Mouse (Mus musculus): ENCODE measurements around the gene Dab2ip. TPM values are rescaled to one million over a fixed set of nuclear protein-coding genes. Genes with fewer than 3 reads are reported as not detected.
A peak's percentile ranks its signal among the peaks of the same experiment; 100 is the strongest.

The Dab2ip gene
- total RNA-seq, 4 experiments from 2014 or later: 108 to 124 (median 115) TPM

GRCm38 (mm10) chr2:35680833-35681232 lies 122.8 kb downstream of the Dab2ip start:
- no peak for DNase-seq (ENCODE audit: low spot score in 2 of 2)

GRCm38 (mm10) chr2:35684005-35684404 lies 125.9 kb downstream of the Dab2ip start:
- no peak for DNase-seq (ENCODE audit: low spot score in 2 of 2)

- DNase-seq (ENCODE audit: low spot score in 2 of 2): no peak
These were observed 126.8 kb downstream of the Dab2ip start for GRCm38 (mm10) chr2:35684735-35685312.

- no peak for DNase-seq (ENCODE audit: low spot score in 2 of 2)
These were observed 128.0 kb downstream of the Dab2ip start for GRCm38 (mm10) chr2:35686104-35686503.

- DNase-seq (ENCODE audit: low spot score in 2 of 2): no peak
These were observed 129.5 kb downstream of the Dab2ip start for GRCm38 (mm10) chr2:35687557-35688070.

- DNase-seq (ENCODE audit: low spot score in 2 of 2): peak in 1 of 2 experiments; percentile 62
These were observed 130.1 kb downstream of the Dab2ip start for GRCm38 (mm10) chr2:35688121-35688520.

- no peak for DNase-seq (ENCODE audit: low spot score in 2 of 2)
These were observed 130.5 kb downstream of the Dab2ip start for GRCm38 (mm10) chr2:35688581-35688980.

- no peak for DNase-seq (ENCODE audit: low spot score in 2 of 2)
These were observed 131.8 kb downstream of the Dab2ip start for GRCm38 (mm10) chr2:35689881-35690280.

- DNase-seq (ENCODE audit: low spot score in 2 of 2): peak in 1 of 2 experiments; percentile 58
These were observed 133.4 kb downstream of the Dab2ip start for GRCm38 (mm10) chr2:35691257-35692049.

- DNase-seq (ENCODE audit: low spot score in 2 of 2): no peak
These were observed 134.3 kb downstream of the Dab2ip start for GRCm38 (mm10) chr2:35692272-35692900.

GRCm38 (mm10) chr2:35693037-35693436 lies 135.0 kb downstream of the Dab2ip start:
- peak in 1 of 2 experiments; percentile 33 for DNase-seq (ENCODE audit: low spot score in 2 of 2)

GRCm38 (mm10) chr2:35694111-35694510 lies 136.0 kb downstream of the Dab2ip start:
- DNase-seq (ENCODE audit: low spot score in 2 of 2): no peak

- DNase-seq (ENCODE audit: low spot score in 2 of 2): no peak
These were observed 138.1 kb downstream of the Dab2ip start for GRCm38 (mm10) chr2:35696193-35696541.

GRCm38 (mm10) chr2:35696542-35697391 lies 138.7 kb downstream of the Dab2ip start:
- no peak for DNase-seq (ENCODE audit: low spot score in 2 of 2)

GRCm38 (mm10) chr2:35697768-35698167 lies 139.7 kb downstream of the Dab2ip start:
- DNase-seq (ENCODE audit: low spot score in 2 of 2): no peak

- DNase-seq (ENCODE audit: low spot score in 2 of 2): no peak
These were observed 142.9 kb downstream of the Dab2ip start for GRCm38 (mm10) chr2:35700966-35701365.

GRCm38 (mm10) chr2:35702001-35702400 lies 143.9 kb downstream of the Dab2ip start:
- no peak for DNase-seq (ENCODE audit: low spot score in 2 of 2)

- DNase-seq (ENCODE audit: low spot score in 2 of 2): no peak
These were observed 144.5 kb downstream of the Dab2ip start for GRCm38 (mm10) chr2:35702608-35703007.

- DNase-seq (ENCODE audit: low spot score in 2 of 2): no peak
These were observed 145.2 kb downstream of the Dab2ip start for GRCm38 (mm10) chr2:35703241-35703640.

GRCm38 (mm10) chr2:35712611-35713010 lies 154.5 kb downstream of the Dab2ip start:
- DNase-seq (ENCODE audit: low spot score in 2 of 2): no peak

GRCm38 (mm10) chr2:35713460-35713859 lies 155.4 kb downstream of the Dab2ip start:
- DNase-seq (ENCODE audit: low spot score in 2 of 2): no peak

Data from left cerebral cortex, adult 8-10 months (tissue).